Mouse (Mus musculus) G1E (cell line): ENCODE data around the gene Gpr183. TPM values are rescaled to one million over a fixed set of nuclear protein-coding genes. Genes with fewer than 3 reads are reported as not detected.

Experiments used
- ATAC-seq: 2 replicates; pipeline ENCODE4 v1.8.0; 2016; ENCODE audit warnings: mild to moderate bottlenecking; ENCODE audit not compliant: insufficient number of reproducible peaks, poor library complexity, low FRiP score, severe bottlenecking; ENCODE audit errors: extremely low read depth
- DNase-seq: peaks from one replicate; pipeline ENCODE4 v3.0.0; 2012; ENCODE audit warnings: low spot score
- H3K27me3 ChIP-seq: 2 replicates; pipeline ENCODE4 v1.6.1; 2012; ENCODE audit warnings: mild to moderate bottlenecking, low read length, inconsistent platforms; ENCODE audit not compliant: insufficient read depth
- H3K36me3 ChIP-seq: replicated peaks from 2 replicates; pipeline ENCODE3; 2012; ENCODE audit warnings: mild to moderate bottlenecking, inconsistent platforms
- H3K4me1 ChIP-seq: 2 replicates; pipeline ENCODE4 v1.6.1; 2012; ENCODE audit warnings: low read depth, low read length, inconsistent platforms, mixed read lengths; ENCODE audit not compliant: insufficient read depth
- H3K4me3 ChIP-seq: 2 replicates; pipeline ENCODE4 v1.5.1; 2012; ENCODE audit warnings: low read depth, mild to moderate bottlenecking, inconsistent platforms, low read length, moderate library complexity, mixed read lengths
- H3K9me3 ChIP-seq: replicated peaks from 2 replicates; pipeline ENCODE4 v1.6.1; 2012; ENCODE audit warnings: inconsistent platforms
- CTCF ChIP-seq: IDR thresholded peaks from 2 replicates; pipeline ENCODE4 v1.5.1; 2012; ENCODE audit warnings: low read depth, low read length, inconsistent platforms, mixed read lengths
- GATA1 ChIP-seq: IDR thresholded peaks from 2 replicates; pipeline ENCODE4 v1.6.1; 2012; ENCODE audit warnings: borderline replicate concordance, low read length, inconsistent platforms, mixed read lengths
- GATA2 ChIP-seq: IDR thresholded peaks from 2 replicates; pipeline ENCODE4 v1.6.1; 2012; ENCODE audit warnings: low read depth, low read length, inconsistent platforms, borderline replicate concordance
- POLR2AphosphoS5 ChIP-seq: IDR thresholded peaks from 2 replicates; pipeline ENCODE4 v1.6.1; 2012; ENCODE audit warnings: low read depth, low read length, inconsistent platforms; ENCODE audit not compliant: insufficient replicate concordance
- TAL1 ChIP-seq: conservative IDR thresholded peaks from 2 replicates; pipeline ENCODE4 v1.6.1; 2012; ENCODE audit warnings: low read depth, low read length, inconsistent platforms, mixed read lengths
- polyA plus RNA-seq: library from polyadenylated mRNA; stranded (reverse); fragments of >175 nt; gene quantifications from 2 replicates; pipeline ENCODE4 v1.2.3, GENCODE M21; 2012
- total RNA-seq, 2 experiments: library from RNA; stranded (forward) in 1 of 2; stranded (reverse) in 1 of 2; fragments of 200-1000 nt in 1 of 2; fragments of >200 nt in 1 of 2; fragmentation: Nextera tagmentation in 1 of 2; gene quantifications; 2 replicates each; pipeline ENCODE4 v1.2.3; 2014 to 2017

The Gpr183 gene
- total and polyA plus RNA-seq, 3 experiments, result 0.08 to 7.1 TPM; not detected in 1

DNA sequence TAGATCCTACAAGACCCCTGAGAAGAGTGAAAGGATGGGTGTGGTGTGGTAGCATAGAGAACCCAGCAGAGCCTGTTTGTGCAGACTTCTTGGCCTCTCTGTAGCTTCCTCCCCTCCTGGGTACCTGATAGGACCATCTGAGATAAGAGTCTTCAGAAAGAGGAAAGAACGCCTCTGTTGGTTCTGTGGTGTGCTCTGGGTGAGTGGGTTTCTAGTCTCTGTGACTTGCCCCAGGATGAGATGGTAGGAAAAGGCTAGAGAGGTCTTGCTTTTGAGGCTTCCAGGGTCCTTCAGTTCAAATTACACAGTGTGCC, 30.5 kb upstream of the Gpr183 start:
- Histone ChIP-seq H3K4me3 (no peak overlapping the region), H3K27me3 (no peaks in the 10 kb centered on the region), H3K9me3 (no peaks in the 10 kb centered on the region), H3K36me3 (peaks cover 81% of the 10 kb centered on the region), H3K4me1 (peaks cover 27% of the 10 kb centered on the region)
- TF ChIP-seq CTCF (no peak), GATA1 (no peak), GATA2 (no peak), TAL1 (no peak)
- DNase-seq, result peak; percentile 37
- peak; percentile 51 for ATAC-seq

DNA sequence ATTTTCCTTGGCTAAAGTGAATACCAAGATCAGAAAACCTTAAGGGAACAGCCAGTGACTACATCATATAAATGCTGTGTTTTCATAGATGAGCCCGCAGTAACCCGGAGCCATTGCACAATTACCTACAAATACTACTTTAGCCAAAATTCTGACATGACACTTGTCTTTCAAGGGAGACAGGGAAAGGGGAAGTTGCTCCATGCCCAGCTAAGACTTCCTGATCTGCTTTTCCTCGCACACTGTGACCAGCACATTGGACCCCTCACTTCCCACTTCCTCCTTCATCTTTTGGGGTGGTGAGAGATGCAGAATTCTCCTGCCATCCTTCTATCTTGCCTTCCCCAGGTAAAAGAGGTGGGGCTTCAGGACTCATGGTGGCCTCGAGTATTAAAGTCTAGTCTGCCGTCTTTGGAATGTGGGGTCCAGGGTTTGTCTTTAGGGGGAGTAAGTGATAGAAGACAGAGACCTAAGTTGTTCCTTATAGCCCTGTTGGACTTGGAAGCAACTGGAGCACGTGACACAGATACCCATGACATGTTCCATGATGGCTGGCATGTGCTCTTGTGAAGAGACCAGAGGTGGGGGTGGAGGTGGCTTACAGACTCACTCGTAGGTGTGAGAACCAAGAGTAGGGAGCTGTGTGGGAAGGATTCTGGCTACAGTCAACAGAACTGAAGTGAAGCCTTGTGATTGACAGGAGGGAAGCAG, 30.0 kb upstream of the Gpr183 start:
- peaks cover 81% of the 10 kb centered on the region for H3K36me3 ChIP-seq
- no peak for TF ChIP-seq GATA1
- TF ChIP-seq GATA2, result no peak
- TF ChIP-seq POLR2AphosphoS5, result no peak
- no peak for TF ChIP-seq CTCF
- no peak for TF ChIP-seq TAL1
- H3K4me3 ChIP-seq, result no peak overlapping the region
- H3K9me3 ChIP-seq, result no peaks in the 10 kb centered on the region
- peaks cover 27% of the 10 kb centered on the region for H3K4me1 ChIP-seq
- no peaks in the 10 kb centered on the region for H3K27me3 ChIP-seq
- DNase-seq, result peak; percentile 37
- ATAC-seq, result peak; percentile 25; the same call in 1 of the 2 replicates

DNA sequence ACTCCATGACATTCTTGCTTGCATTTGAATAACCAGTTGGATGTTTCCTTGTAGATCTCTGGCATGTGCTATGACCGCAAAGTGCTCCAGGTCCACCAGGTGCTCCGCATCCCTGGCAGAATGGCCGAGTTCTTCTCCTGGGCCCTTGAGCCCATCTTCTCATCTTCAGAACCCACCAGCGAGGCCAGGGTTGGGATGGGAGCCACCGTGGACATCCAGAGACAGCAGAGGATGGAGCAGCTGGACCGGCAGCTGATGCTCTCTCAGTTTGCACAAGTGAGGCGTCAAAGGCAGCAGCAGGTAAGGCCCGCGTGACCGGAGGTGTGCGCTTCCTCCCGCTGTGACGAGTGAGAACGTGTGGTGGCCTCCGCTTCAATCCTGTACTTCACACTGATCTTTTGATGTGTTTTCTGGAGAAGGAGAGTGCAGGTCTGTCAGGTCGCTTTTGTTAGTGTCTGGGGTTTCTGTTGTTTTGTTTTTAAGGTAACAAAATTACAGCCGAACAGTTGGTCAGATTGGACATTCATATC, 29.2 kb upstream of the Gpr183 start:
- peaks cover 27% of the 10 kb centered on the region for H3K4me1 ChIP-seq
- DNase-seq (no peak), ATAC-seq (0 out of 2 replicates have a peak, but pooled peaks have one; percentile 3)
- TF ChIP-seq CTCF, result no peak
- TF ChIP-seq GATA2, result no peak
- TF ChIP-seq POLR2AphosphoS5, result no peak
- TF ChIP-seq TAL1, result no peak
- TF ChIP-seq GATA1, result no peak
- peaks cover 82% of the 10 kb centered on the region for H3K36me3 ChIP-seq
- H3K27me3 ChIP-seq, result no peaks in the 10 kb centered on the region
- peak overlapping the region; percentile 1; the same call in 1 of the 2 replicates for H3K4me3 ChIP-seq
- H3K9me3 ChIP-seq, result no peaks in the 10 kb centered on the region

DNA sequence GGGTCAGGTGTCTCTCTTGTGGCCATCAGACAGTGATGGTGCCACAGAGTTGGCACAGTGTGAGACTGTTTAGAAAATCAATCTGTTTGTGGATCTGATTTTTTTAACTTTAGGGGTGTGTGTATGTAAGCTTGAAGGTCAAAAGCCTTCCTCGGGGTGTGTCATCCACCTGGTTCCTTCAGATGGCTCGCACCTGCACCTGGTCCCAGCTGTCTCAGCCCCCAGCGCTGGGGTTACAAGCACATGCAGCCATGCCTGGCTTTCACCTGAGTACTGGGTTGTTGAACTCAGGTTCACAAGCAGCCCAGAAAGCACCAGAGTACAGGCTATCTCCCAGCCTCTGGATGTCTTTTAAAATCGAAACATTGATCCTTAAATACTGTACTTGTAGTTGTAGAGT, 28.6 kb upstream of the Gpr183 start:
- DNase-seq (no peak), ATAC-seq (no peak)
- H3K27me3 ChIP-seq, result no peaks in the 10 kb centered on the region
- H3K4me3 ChIP-seq, result no peak overlapping the region
- H3K4me1 ChIP-seq, result peaks cover 27% of the 10 kb centered on the region
- no peaks in the 10 kb centered on the region for H3K9me3 ChIP-seq
- TF ChIP-seq POLR2AphosphoS5 (no peak), CTCF (no peak), TAL1 (no peak), GATA2 (no peak), GATA1 (no peak)
- H3K36me3 ChIP-seq, result peaks cover 86% of the 10 kb centered on the region

DNA sequence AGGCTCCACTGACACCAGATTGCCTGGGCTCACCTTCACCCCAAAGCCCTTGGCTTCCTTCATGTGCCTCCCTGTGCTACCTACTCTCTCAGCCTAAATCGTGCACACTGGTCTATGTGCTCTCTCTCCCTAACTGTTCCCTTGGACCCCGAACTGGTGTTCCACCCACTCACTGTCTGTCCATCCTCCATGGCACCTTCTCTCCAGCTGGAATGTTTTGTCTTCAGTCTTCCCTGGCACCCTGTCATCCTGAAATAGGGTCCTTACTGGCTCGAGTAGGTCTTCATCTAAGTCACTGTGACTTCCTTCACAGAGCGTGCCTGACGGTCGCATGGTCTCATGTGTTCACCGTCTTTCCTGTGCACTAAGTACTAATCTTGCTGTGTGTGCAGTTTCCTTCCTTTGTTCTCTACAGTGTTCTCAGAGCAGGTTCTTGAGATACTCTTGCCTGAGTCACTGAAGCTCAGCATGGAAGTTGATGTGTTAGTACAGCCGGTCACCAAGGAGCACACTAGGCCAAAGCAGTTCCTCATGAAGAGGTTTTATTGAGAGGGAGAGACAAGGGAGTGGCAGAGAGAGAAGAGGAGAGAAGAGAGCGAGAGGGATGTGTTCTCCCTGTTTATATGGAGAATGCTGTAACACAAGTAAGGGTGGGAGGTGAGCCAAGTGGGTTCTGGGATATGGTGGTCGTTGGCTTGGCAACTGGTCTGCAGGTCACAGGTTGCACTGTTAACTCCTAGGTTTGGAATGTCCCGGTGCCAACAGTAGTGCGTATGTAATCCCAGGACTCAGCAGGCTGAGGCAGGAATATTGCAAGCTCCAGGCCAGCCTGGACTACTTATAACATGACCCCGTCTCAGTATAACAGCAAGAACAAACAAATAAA, 27.6 kb upstream of the Gpr183 start:
- H3K4me3 ChIP-seq, result no peak overlapping the region
- peaks cover 84% of the 10 kb centered on the region for H3K36me3 ChIP-seq
- no peaks in the 10 kb centered on the region for H3K27me3 ChIP-seq
- DNase-seq (no peak), ATAC-seq (no peak)
- no peak for TF ChIP-seq CTCF
- no peaks in the 10 kb centered on the region for H3K9me3 ChIP-seq
- peaks cover 27% of the 10 kb centered on the region for H3K4me1 ChIP-seq

DNA sequence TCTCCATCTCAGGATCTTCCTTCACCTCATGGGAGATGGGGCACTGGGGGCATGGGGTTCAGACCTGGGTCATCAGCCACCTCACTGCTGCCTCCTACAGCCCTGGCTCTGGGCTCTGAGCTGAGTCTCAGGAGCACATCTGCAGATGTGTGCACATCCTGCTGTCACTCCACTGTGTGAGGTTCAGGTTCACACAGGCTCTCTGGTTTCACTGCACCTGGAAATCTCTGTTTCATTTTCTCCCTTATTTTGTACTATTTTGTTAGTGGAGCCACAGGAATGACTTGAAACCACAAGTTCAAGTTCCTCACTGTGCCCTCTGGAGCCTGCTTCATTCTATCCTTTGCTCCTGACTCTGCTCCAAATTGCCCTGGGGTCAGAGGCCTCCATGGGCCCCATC, 26.9 kb upstream of the Gpr183 start:
- DNase-seq (no peak), ATAC-seq (no peak)
- no peak for TF ChIP-seq CTCF
- no peak for TF ChIP-seq TAL1
- TF ChIP-seq GATA2, result no peak
- Histone ChIP-seq H3K9me3 (no peaks in the 10 kb centered on the region), H3K4me1 (peaks cover 25% of the 10 kb centered on the region), H3K36me3 (peaks cover 85% of the 10 kb centered on the region), H3K27me3 (no peaks in the 10 kb centered on the region), H3K4me3 (no peak overlapping the region)
